26 mouse cellular contexts compared by ENCODE assay signal in the genomic region with DNA sequence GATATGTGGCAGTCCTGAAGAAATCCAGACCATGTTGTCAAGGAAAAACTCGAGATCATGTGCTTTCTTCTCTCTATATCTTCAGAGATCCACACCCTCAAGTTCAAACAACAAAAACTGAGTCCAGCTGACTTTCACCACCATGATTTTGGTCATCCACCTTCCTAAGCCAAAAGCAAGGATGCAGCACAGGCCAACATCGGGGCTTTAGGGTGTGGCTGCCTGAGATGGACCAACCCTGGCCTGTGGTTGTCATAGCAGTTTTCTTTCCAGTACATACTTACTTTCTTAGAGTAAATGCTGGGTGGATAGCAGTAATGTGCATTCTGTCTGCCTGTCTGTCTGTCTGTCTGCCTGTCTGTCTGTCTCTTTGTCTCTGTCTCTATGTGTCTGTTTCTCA. TPM values are rescaled to one million over a fixed set of nuclear protein-coding genes. Genes with fewer than 3 reads are reported as not detected.
DNase-seq lines count a peak whose midpoint lies in the region; ATAC-seq lines count a peak whose summit lies in the region.
"Had no signal": no experiment of that assay in that cellular context is flagged by ENCODE, and none has a peak within 500 bp of the region (broad histone marks: within the 10 kb centered on the region; RNA-seq: fewer than 3 reads in every experiment).

No protein-coding gene starts in this region.

- peaks cover 11% of the 10 kb centered on the region for H3K9me3 ChIP-seq in heart, embryonic 13.5 days
- H3K9me3 ChIP-seq in liver, embryonic 11.5 days (ENCODE audit: control insufficient read depth, low read length) = no peaks in the 10 kb centered on the region
- H3K9me3 ChIP-seq: heart, embryonic 10.5 days had no signal

- no peak overlapping the region for H3K4me3 ChIP-seq in heart, embryonic 13.5 days
- H3K4me3 ChIP-seq in liver, embryonic 11.5 days (ENCODE audit: low read depth, low read length) = no peak overlapping the region
- no peak overlapping the region for H3K4me3 ChIP-seq in brown adipose tissue, adult 24 weeks (ENCODE audit: insufficient read depth, low read depth, low read length)
- H3K4me3 ChIP-seq: heart, embryonic 10.5 days had no signal

- no peak overlapping the region for H3K4me2 ChIP-seq in heart, embryonic 13.5 days
- H3K4me2 ChIP-seq in liver, embryonic 11.5 days = no peak overlapping the region

- H3K4me1 ChIP-seq in heart, embryonic 13.5 days = peaks cover 16% of the 10 kb centered on the region
- peaks cover 2% of the 10 kb centered on the region for H3K4me1 ChIP-seq in liver, embryonic 11.5 days (replicated peaks; ENCODE audit: control insufficient read depth, insufficient read depth, low read length)
- H3K4me1 ChIP-seq in brown adipose tissue, adult 24 weeks (ENCODE audit: control insufficient read depth, insufficient read depth, insufficient read length, low read length) = peaks cover 6% of the 10 kb centered on the region; the same call in 1 of the 2 replicates

- H3K27me3 ChIP-seq in heart, embryonic 13.5 days (replicated peaks) = no peaks in the 10 kb centered on the region
- H3K27me3 ChIP-seq in liver, embryonic 11.5 days (replicated peaks; ENCODE audit: control insufficient read depth, insufficient read depth, low read length) = no peaks in the 10 kb centered on the region

- H3K27ac ChIP-seq in heart, embryonic 13.5 days (replicated peaks) = 0 out of 2 replicates have a peak overlapping the region, but pooled peaks have one; percentile 28
- peak overlapping the region; percentile 21; the same call in 1 of the 2 replicates for H3K27ac ChIP-seq in liver, embryonic 11.5 days (ENCODE audit: low read depth, low read length)
- H3K27ac ChIP-seq in brown adipose tissue, adult 24 weeks (replicated peaks; ENCODE audit: low read depth, low read length) = 0 out of 2 replicates have a peak overlapping the region, but pooled peaks have one; percentile 7
- H3K27ac ChIP-seq: heart, embryonic 10.5 days; liver, embryonic 14.5 days had no signal

- DNase-seq in heart, postnatal 14 days = no peak
- DNase-seq in liver, embryonic 11.5 days (ENCODE audit: low spot score) = no peak
- DNase-seq in liver = no peak
- peak; percentile 56 for DNase-seq in 3T3-L1 (ENCODE audit: low read depth, low spot score)
- no peak for DNase-seq in frontal cortex, postnatal 14 days (ENCODE audit: low spot score in 2 of 2)
- no peak for DNase-seq in right cerebral cortex, postnatal 14 days
- DNase-seq: adrenal gland, postnatal 10 days; cerebellum, postnatal 10 days; forebrain, postnatal 0 days; left cerebral cortex, postnatal 4 days; retina, postnatal 1 day; thymus, postnatal 4 days had no signal

- intact Hi-C loops in heart, postnatal 14 days (cut with DNase I) = no loop called here

- H3K36me3 ChIP-seq in heart, embryonic 13.5 days = peaks cover 6% of the 10 kb centered on the region
- H3K36me3 ChIP-seq in liver, embryonic 11.5 days (ENCODE audit: control insufficient read depth, insufficient read depth, low read length) = no peaks in the 10 kb centered on the region; the same call in 1 of the 2 replicates

- ATAC-seq in heart, embryonic 13.5 days (ENCODE audit: extremely low read depth, insufficient number of reproducible peaks, low FRiP score, low TSS enrichment) = no peak
- ATAC-seq in liver, embryonic 11.5 days (replicated peaks; ENCODE audit: low FRiP score) = no peak
- ATAC-seq: activated CD4-positive, CD25-positive, alpha-beta regulatory T cell, adult 4 months; CD4-positive, CD25-positive, alpha-beta regulatory T cell, adult 4 months; forebrain, postnatal 0 days; hindbrain, embryonic 16.5 days had no signal

- no peak overlapping the region for H3K9ac ChIP-seq in heart, embryonic 13.5 days
- H3K9ac ChIP-seq in liver, embryonic 11.5 days (ENCODE audit: low read depth, low read length) = no peak overlapping the region
- H3K9ac ChIP-seq: forebrain, postnatal 0 days; liver, embryonic 14.5 days had no signal

- 63% methylated on average over 2 of the region's 2 CpGs for WGBS in heart, embryonic 13.5 days
- 74% methylated on average over 2 of the region's 2 CpGs for WGBS in liver, embryonic 11.5 days

RNA-seq across cellular contexts. Expression of a gene that starts 0.3 kb away (rescaled TPM):
- polyA plus RNA-seq in heart, embryonic 13.5 days (2015; fragmentation: Nextera tagmentation; extraction: Ambion mirVana) = not detected in 2 replicates
- not detected for total RNA-seq in heart, postnatal 14 days (2021)
- not detected in 2 replicates for polyA plus RNA-seq in liver, embryonic 11.5 days (2014; fragmentation: Nextera tagmentation; extraction: Ambion mirVana)
- polyA plus RNA-seq in brown adipose tissue, adult 24 weeks (2012; ENCODE audit: insufficient read depth, insufficient read length, missing spikeins) = not detected in 2 replicates
- total RNA-seq: adrenal gland, postnatal 10 days; ES-E14; forebrain, postnatal 0 days; gastrocnemius, adult 18-20 months; hematopoietic stem cell, adult 5-6 weeks; layer of hippocampus, adult 8-10 months; left cerebral cortex, adult 18-20 months; left cerebral cortex, postnatal 4 days had no signal
- polyA plus RNA-seq: activated CD4-positive, CD25-positive, alpha-beta regulatory T cell, adult 4 months; CD4-positive, CD25-positive, alpha-beta regulatory T cell, adult 4 months; embryonic facial prominence, embryonic 14.5 days; forebrain, postnatal 0 days; heart, embryonic 10.5 days; hindbrain, embryonic 16.5 days; liver, embryonic 14.5 days; neural tube, embryonic 11.5 days had no signal

RNA-seq across cellular contexts. Expression of a gene that starts 22.7 kb away (rescaled TPM):
- 7.0 and 8.0 TPM in 2 replicates for polyA plus RNA-seq in heart, embryonic 13.5 days (2015; fragmentation: Nextera tagmentation; extraction: Ambion mirVana)
- total RNA-seq in heart, postnatal 14 days (2021) = 10 to 100 TPM in 1 of 2 experiments, 1 to 10 TPM in 1; 9.1 to 10.5 TPM
- polyA plus RNA-seq in liver, embryonic 11.5 days (2014; fragmentation: Nextera tagmentation; extraction: Ambion mirVana) = 8.9 and 9.3 TPM in 2 replicates
- polyA plus RNA-seq in brown adipose tissue, adult 24 weeks (2012; ENCODE audit: insufficient read depth, insufficient read length, missing spikeins) = 2.1 and 2.5 TPM in 2 replicates
